Mouse (Mus musculus) E14TG2a.4 (cell line): ENCODE data around the gene Gtf2a1l.

Source experiments
- CTCF ChIP-seq: conservative IDR thresholded peaks from 2 replicates; pipeline ENCODE4 v1.5.1; 2014; ENCODE audit warnings: low read length
- POU5F1 ChIP-seq: IDR thresholded peaks from 2 replicates; pipeline ENCODE4 v1.6.1; 2014; ENCODE audit warnings: low read length, borderline replicate concordance

DNA sequence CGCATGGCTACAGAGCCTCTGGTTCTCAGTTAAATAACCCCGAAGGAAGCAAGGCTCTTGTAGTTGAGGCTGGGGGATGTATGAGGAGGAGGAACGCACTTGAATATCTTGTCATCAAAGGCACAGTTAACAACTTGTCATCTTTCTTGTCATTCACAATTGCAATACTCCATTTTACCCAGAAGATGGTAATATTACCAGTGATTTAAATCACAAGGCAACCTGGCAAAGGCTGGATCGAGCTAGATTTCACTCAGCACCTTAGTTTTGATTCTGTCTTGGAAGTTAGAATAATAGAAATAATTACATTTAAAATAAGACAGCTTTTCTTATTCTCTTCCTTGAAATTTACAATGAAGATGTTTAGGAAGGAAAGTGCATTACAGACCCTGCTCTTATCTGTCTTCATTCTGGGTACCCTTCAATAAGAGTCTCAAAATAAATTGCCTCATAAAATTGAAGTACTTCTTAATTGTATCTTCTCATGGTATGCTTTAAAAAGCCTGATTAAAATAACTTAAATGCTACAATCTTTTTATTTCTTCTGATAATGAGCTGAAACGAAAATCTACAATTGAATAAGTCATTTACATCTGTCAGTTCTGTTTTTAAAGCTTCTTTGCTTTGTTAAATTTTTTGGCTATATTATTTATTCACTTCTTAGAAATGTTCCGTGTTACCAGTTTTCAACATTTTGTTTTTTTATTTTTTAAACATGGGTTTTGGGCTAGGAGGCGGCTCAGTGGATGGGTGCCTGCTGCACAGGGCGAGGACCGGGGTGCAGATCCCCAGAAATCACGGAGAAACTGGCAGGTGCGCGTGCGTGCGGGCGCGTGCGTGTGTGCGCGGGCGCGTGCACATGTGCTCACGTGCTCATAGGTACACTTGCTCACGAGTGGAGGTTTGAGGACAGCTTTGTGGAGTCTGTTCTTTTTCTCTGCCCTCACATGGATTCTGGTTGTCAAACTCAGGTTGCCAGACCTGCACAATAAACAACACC lies 7.2 kb downstream of the Gtf2a1l start:
- TF ChIP-seq CTCF = no peak
- no peak for TF ChIP-seq POU5F1
